Mouse (Mus musculus) thymus, postnatal 14 days (tissue): ENCODE data around the gene Col17a1.

Experiments
- DNase-seq: peaks from one replicate; pipeline ENCODE4 v3.0.0; 2021

Col17a1 gene

GRCm38 (mm10) chr19:47691994-47692393 lies at the start of gene Col17a1:
Col17a1 (minus strand) TSS chr19:47692094.
- no peak for DNase-seq

DNA sequence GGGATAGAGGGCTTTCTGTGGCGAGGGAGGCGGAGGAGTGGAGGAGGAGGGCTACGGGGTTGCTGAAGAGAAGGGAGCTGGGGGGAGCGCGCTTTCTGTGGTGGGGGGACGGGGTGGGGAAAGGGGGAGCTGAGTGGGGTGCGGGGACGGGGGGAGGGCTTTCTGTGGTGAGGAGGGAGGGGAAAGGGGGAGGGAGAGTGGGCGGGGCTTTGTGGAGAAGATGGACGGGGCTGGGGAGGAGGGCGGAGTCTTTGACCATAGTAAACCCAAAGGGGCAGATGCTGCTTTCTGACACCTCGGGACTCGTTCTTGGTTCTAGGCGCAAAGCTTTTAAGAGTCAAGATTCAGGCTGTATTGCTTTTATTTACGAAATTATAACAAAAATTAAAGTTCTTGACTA lies 40.0 kb upstream of the Col17a1 start:
- peak; percentile 75 for DNase-seq

DNA sequence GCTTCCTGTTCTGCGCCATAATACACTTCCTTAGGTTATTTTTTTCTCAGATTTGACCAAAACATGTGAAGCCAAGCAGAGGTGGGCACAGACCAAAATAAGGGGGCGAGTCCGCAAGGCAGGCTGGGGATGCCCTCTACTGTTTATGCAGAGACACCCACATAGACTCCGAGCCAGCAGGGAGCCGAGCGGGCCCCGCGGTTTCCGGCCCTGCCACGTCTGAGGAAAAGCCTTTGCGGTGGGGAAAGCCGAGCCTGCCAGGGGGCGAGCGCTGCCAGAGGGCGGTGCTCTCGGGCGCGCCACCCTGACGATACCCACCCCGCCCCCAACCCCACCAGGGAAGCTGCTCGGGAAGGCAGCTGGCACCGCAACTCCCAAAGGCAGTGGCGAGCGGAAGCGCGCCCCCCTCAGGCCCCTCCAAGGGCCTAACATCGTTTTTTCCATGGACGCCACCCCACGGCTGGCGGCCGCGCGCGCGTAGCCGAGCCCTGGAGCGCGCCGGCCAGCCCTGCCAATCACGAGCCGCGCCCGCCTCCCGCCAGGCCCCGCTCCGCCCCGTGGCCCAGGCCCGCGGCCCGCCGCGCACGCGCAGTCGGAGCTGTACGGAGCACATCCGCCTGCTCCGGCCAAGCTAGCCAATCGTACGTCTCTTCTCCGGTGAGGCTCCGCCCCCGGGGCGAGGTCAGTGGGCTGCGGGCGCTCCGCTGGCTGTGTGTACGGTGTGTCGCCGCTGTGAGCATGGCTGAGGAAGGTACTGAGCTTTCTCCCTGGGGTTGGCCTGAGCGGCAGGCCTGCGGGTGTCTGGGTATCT lies 39.4 kb upstream of the Col17a1 start, which contains the start of gene Sfr1:
Sfr1 (plus strand) TSS at position 612 of the 811 bp plus-strand sequence.
- DNase-seq: peak; percentile 100

GRCm38 (mm10) chr19:47730691-47731070 lies 38.8 kb upstream of the Col17a1 start:
- peak; percentile 76 for DNase-seq

DNA sequence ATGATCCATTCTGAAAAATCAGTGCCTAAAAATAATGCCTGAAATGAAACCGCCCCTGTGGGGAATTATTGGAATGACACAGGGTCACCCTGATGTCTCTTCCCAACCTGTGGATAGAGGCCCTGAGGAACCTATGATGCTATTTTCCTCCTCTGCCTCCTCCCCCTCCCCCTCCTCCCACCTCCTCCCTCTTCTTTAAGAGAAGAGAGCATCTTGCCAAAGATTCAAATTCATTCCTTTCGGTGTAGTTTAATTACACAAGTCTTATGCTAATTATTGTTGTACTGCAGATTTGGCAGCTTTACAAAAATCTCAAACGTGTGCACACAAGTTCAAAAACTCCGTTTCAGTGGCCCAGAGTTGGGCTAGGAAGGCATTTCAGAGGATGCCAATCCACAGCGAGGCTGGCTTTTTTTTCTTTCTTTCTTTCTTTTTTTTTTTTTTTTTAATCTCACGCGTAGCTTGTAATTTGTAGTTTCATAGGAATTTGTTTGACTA lies 33.8 kb upstream of the Col17a1 start:
- no peak for DNase-seq

DNA sequence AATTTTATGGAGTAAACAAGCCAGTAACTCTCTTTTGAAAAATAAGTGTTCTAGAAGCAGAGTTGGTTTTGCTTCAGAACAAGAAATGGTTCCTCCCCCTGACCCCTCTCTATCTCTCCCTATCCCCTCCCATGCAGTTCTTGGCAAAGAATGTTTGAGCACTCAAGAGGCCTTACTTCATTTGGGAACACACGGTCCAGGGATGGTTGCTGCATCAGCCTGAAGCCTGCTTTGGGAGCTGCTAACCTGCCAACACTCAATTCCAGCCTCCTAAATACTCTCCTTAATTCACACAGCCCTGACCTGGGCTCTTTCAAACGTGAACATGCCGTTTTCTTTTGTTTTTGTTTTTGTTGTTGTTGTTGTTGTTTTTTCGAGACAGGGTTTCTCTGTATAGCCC lies 33.0 kb upstream of the Col17a1 start:
- DNase-seq: no peak

GRCm38 (mm10) chr19:47722471-47722870 lies 30.6 kb upstream of the Col17a1 start:
- no peak for DNase-seq

- no peak for DNase-seq
Observed at GRCm38 (mm10) chr19:47719147-47719546, 27.3 kb upstream of the Col17a1 start.

- no peak for DNase-seq
Observed at GRCm38 (mm10) chr19:47716144-47716543, 24.2 kb upstream of the Col17a1 start.

- no peak for DNase-seq
Observed at GRCm38 (mm10) chr19:47713457-47713856, 21.6 kb upstream of the Col17a1 start.

DNA sequence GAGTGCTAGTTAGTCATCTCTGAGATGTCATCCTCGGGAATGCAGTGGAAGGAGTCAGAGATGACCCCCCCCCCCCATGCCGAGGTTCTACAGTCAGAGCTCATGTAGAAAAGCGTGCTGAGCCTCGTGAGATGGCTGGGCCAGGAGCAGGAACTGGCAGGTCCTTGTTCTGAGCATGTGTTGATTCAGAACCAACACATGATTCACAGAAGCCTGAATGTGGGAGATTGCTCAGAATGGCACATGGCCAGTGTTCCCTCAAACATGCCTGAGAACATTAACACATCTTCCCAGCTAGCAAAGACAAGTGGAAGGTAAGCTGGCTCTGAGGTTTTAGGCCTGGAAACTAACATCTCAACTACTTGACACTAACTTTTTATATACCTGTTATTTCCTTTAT lies 18.5 kb upstream of the Col17a1 start:
- DNase-seq: no peak

DNA sequence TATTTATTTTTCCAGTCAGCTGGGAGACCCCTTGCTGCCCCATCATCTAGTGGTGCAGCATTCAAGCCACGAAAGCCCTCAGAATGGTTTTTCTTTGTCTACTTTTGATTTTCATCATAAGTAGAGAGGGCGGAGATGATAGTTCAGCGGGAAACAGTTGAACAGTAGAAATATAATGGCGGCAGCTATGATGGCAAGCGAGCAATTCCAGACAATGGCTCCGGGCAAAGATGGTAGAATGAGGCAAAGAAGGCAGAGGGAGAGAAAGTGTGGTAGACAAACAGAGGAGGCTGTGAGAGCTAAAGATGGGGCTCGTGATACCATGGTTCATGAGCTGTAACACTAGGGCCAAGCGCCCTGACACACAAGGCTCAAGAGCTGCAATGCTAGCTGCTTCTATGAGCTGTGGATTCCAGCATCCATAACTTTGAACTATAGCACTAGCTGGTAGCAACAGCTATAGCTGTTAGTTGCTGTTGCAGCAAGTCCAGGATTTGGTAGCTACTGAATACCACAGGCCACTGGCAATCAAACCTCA lies 13.9 kb upstream of the Col17a1 start:
- DNase-seq: no peak

DNA sequence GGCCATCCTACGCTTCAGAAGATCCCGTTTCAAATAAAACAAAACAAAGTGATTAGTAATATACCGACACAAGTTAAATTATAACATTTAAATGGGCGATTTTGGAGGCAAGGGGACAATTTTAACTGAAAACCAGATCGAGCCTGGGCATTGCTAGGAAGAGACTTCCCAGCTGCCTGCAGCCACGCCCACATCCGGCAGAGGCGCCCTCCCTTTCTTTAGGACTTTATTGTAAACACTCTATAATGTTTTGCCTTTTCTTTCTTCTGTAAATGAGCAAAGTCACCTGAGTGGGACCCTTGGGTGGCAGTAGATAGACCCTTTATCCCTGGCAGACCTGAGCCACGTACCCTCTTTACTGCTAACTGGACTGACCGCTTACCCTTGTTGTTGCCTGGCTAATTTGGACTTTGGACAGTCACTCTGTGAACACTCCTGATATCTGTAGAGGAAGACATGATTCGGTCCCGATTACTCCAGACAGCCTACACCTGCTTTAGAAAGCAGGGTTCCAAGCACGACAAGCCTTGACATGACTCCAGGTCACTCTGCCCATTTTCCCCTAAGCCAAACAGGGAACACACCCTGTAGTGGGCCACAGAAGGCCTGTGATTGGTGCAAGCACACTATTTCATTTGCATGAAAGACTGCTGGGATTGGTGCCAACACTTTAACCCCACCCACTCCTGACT lies 13.3 kb upstream of the Col17a1 start:
- no peak for DNase-seq

GRCm38 (mm10) chr19:47700509-47700908 lies 8.6 kb upstream of the Col17a1 start:
- no peak for DNase-seq

- no peak for DNase-seq
Observed at GRCm38 (mm10) chr19:47699743-47700142, 7.8 kb upstream of the Col17a1 start.

- no peak for DNase-seq
Observed at GRCm38 (mm10) chr19:47698266-47698665, 6.4 kb upstream of the Col17a1 start.

DNA sequence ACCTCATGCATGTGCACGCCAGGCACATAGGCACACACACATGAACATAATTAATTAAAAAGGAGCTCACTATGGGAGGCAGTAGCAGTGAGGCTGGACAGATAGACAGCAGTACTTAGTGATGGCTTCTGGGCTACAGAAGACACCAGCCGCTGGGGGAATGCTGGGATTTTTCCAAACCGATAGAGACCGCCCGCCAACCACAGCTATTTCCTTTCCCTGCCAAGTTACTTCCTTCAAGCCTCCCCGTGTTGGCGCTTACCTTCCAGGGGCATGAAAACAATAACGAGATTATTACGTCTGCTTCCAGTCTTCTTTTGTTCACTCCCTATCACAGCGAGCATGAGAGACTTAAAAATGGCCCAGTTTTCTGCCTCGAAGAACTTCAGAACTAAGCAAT lies 5.2 kb upstream of the Col17a1 start:
- no peak for DNase-seq

GRCm38 (mm10) chr19:47696411-47696810 lies 4.5 kb upstream of the Col17a1 start:
- DNase-seq: no peak

DNA sequence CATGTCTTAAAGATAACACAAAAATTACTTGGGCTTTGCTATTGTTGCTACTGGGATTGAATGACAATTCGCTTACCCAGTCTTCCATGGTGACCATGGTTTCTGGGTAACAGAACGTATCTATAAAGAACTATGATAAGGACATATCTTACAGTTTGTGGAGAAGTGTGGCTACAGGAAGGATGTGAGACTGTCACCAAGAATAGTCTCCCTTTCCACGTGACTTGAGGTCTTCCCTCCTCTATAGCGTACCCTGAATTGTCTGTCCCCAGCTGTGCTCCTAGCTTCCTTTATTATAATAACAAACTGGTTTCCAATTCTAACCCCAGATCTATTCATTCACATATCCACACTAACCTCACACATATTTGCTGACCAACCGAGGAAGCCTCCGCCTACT lies 3.8 kb upstream of the Col17a1 start:
- no peak for DNase-seq

DNA sequence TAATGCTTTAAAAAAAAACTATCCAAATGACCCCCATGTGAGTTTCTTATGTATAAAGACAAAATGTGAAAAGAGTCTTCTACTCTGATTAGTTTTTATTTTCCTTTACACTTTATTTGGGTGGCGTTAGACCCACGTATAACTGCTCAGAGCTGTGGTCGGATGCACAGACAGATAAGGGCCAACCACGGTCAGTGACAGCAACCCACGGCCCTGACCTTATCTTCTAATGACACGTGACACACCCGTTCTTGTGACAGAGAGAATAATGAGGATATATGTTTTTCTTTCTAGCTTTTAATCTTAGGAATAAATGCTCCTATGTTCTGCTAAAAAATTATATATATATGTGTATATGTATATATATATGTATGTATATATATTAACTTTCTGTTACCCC lies 2.3 kb downstream of the Col17a1 start:
- DNase-seq: no peak

DNA sequence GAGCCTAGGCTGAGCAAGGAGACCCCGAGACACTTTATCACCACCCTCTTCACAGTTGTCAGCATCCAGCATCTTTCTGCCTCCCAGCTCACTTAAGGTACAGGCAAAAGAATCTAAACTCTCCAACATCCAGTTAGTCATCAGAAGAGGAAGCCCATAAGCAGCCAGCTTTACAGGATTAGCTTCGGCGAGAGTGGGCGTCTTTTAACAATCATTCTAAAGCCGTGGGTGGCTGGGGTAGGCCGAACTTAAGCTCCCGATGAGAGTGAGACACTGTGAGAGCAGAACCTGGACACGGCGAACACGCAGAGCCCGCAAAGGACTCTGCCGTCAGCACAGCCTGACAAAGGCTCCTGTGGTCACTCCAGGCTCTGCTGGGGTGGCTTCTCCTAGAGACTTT lies 13.2 kb downstream of the Col17a1 start:
- no peak for DNase-seq

GRCm38 (mm10) chr19:47674419-47674818 lies 17.5 kb downstream of the Col17a1 start:
- peak; percentile 64 for DNase-seq

- no peak for DNase-seq
Observed at GRCm38 (mm10) chr19:47668399-47668798, 23.5 kb downstream of the Col17a1 start.

- DNase-seq: no peak
Observed at GRCm38 (mm10) chr19:47667601-47668000, 24.3 kb downstream of the Col17a1 start.
